Mouse (Mus musculus): ENCODE measurements around the gene Otub2.

The Otub2 gene

DNA sequence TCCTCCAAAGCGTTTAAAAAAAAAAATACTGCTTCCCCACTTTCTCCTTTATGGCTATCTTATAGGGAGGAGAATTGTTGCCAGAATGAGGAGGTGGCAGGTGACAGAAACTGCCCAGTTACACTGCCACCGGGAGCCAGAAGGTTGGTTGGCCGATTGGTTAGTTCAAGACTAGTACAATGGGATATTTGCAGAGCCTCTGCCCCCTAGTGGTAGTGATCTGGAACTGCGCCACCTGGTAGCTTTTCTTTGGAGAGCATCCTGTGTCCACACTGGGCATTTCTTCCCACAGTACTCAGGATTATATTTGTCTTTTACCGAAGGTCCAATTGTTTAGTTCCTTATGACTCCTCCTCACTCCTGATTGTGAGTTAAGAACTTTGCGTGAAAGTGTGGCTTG lies 16.8 kb upstream of the Otub2 start:
- DNase-seq (ENCODE audit: low read depth, low spot score) = peak; percentile 75

DNA sequence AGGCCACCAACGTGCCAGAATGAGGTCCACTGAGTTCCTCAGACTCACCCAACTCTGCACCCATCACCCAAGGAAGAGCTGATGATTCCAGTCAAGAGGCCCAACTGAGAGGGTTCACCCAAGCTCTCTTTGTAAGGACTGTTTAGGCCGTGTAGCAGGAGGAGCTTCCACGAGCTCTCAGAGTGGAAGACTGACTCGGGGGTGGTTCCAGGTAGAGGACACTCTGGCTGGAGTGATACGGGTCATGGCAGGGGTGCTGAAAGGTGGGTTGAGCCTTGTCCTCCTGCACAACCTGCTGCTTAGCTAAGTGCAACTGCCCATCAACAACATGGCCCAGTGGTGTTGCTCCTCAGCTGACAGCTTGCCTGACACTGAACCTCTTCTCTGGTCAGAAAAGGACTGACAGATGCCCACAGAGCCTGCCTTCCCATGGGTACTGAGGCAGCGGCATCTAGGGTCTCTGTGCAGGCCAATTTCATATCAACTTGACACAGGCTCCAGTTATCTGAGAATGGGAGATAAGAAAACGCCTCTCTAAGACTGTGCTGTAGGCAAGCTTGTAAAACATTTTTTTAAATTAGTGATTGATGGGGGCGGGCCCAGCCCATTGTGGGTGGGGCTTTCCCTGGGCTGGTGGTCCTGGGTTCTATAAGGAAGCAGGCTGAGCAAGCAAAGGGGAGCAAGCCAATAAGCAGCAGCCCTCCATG lies 14.8 kb upstream of the Otub2 start:
- DNase-seq (ENCODE audit: low read depth, low spot score) = no peak

DNA sequence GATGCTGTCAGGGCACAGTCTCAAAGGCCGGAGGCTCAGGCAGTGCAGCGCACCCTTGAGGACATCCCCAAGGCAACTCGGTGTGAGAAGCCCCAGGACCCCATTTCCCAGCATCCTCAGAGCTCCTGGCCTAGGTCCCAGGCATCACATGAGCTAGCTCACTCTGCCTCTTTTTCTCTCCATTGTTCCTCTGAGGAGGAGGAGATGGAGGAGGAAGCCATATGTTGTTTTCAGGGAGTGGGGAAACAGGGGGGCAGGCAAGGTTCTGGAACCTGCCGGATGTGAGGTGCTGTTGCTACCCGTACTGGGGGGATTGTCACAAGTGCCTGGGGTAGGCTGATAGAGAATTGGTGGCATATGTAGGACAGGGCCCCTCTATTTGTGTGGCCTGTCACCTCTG lies 12.4 kb upstream of the Otub2 start:
- DNase-seq (ENCODE audit: low read depth, low spot score) = no peak

DNA sequence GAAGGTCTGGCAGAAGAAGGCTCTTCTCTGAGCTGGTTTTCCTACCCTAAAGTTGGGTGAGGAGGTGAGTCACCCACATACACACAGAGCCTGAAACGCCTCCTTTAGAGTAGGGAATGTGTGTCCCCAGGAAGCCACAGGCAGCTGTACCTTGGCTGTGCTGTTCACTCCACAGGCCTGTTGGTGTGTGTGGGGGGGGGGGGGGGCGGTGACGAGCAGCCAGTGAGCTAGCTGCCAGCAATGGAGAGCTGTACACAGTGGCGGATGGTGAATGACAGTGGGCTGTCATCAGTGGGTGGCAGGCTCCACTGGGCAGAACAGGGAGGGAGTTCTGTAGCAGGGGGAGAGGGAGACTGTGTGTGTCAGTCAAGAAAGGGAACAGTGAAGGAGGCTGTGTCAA lies 11.7 kb upstream of the Otub2 start:
- DNase-seq (ENCODE audit: low read depth, low spot score) = no peak

DNA sequence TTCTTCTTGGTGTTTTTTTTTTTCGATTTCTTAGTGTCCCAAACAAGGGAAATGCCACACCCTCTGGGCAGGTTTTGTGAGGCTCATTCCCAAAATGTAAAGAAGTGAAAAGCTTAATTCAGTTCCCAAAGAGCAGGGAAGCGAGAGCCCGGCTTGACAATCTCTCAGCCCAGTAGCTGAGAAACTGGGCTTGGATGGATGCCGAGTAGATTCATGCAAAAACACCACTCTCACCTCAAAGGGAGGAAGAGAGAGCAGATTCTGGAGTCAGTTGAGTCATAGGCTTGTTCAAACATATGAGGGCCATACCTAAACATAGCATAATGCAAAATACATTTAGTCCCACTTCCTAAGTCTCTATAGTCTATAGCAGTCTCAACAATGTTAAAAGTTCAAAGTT lies 8.3 kb upstream of the Otub2 start:
- DNase-seq (ENCODE audit: low read depth, low spot score) = no peak

DNA sequence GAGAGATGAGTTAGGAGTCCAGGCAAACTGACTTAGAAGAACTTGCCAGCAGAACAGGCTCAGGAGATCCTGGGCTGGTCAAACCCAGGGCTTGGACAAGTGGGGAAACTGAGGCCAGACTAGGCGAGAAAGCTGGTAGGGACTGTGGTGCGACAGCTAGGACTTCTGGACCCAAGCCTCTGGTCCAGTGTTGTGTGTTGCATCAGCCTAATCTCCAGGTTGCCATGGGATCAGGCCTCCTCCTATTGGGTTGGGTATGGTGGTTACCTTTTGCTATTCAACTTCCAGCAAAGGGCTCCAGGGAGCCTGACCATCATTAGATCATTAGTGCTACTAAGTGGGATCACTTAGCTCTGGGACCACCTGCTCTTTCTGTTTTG lies 856 bp downstream of the Otub2 start:
- no peak for DNase-seq (ENCODE audit: low read depth, low spot score)

DNA sequence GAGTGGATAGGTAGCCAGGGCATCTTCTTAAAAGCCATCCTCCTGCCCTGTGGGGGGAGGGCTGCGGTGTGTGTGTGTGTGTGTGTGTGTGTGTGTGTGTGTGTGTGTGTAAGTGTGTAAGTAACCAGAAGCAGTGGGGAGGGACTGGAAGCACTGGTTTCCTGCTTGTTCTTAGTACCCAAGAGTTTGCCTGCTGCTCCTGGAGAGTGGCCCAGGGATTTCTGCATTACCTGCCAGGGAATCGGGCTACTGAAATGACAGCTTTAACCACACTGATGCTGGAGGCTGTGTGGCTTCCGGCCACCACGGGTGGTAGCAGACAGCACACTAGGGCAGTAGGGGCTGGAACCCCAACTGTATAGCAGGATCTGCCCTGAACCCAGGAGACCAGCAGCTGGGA lies 1.5 kb downstream of the Otub2 start:
- DNase-seq (ENCODE audit: low read depth, low spot score) = no peak

DNA sequence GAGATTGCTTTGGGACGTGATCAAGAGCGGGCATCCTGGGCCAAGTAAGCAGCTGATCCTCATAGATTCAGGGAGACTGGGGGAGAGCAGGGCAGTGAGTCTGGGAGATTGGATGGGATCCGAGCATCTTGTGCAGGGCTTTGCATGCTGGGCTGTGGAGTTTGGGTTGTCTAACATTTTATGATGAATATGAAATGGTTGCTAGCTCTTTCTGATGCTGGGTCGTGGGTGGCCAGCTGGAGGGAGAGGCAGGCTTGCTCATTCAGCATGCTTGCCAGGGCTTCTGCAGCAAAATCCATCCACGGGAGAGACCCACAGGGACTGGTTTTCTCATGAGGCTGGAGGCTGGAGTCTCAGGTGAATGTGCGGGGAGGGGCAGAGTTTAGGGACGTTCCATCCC lies 2.6 kb downstream of the Otub2 start:
- DNase-seq (ENCODE audit: low read depth, low spot score) = no peak

DNA sequence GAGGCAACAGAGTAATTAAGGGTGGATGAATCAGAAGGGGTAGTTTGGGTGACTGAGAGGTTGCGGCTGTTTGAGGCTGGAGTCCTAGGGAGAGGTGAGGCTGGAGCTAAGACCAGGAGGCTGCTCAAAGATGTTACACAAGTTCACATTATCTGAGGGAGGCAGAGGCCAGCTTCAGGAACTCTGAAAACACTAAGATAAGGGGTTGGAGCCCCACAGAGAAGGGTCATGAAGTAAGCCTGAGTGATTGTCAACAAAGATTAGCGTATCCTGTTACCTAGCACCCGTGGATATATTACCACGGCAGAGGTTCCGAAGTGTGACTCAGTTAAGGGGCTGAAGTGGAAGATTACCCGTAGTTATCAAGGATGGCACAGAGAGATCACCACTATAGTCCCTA lies 5.0 kb downstream of the Otub2 start:
- DNase-seq (ENCODE audit: low read depth, low spot score) = no peak

DNA sequence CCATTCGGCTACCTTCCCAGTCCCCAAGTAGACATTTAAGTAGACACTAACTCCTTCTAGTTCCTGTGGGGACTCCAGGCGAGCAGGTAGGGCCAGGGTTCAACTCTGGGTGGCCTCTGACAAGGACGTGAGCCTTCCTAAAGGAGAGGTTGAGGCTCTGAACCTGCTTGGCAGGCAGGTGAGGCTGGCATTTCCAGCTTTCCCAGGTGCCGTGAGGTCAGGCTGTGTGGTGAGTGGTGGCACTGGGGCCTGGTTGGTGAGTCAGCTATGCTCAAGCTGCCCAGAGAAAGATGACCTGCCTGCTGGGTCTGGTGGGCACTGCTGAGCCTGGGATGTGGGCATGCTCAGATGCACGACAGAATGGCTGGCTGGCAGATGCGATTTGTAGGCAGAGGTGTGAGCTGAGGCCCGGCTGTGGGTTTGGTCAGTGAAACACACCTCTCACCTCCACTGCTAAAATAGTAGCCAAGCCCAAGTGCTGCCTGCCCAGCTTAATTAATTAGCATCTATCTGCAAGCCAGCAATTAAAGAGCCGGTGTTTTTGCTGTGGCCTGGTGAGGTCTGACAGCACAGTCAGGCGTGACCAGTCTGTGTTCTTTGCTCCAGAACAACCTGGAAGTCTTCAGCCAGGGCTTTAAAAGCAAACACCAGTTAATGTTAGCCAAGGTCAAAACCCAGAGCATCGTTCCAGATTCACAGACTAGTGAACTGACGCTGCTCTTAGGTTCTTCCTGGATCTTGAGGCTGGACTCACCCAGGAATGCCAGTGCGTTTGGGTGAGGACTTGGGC lies 7.2 kb downstream of the Otub2 start:
- DNase-seq (ENCODE audit: low read depth, low spot score) = no peak

DNA sequence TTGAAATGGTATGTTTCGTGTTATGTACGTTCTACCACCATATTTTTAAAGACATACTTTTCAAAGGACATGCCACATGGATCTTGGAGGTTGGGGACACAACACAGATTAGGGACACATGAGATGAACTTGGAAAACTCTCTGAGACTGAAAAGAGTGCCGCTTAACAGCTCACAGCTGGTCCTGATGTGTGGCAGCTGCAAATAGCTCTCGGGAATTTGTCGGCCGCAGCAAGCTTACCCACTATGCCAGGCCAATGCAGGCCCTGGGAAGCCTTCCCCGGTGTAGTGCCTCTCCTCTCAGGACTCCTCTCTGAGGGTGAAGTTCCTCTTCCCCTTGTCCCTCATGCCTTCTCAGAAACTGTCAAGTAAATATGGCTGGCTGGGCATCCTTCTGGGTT lies 8.3 kb downstream of the Otub2 start:
- no peak for DNase-seq (ENCODE audit: low read depth, low spot score)

DNA sequence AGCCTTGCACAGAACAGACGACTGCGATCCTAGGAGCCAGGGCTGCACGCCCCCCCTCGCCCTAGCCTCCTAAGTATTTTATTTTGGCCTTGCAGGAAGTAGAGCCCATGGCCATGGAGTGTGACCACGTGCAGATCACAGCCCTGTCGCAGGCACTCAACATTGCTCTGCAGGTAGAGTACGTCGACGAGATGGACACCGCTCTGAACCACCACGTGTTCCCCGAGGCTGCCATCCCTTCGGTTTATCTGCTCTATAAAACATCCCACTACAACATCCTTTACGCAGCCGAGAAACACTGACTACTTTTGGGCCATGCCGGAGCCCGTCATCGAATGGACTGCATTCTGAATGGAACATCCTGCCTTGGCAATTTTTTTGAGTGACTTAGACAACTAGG lies 15.6 kb downstream of the Otub2 start:
- DNase-seq (ENCODE audit: low read depth, low spot score) = no peak

DNA sequence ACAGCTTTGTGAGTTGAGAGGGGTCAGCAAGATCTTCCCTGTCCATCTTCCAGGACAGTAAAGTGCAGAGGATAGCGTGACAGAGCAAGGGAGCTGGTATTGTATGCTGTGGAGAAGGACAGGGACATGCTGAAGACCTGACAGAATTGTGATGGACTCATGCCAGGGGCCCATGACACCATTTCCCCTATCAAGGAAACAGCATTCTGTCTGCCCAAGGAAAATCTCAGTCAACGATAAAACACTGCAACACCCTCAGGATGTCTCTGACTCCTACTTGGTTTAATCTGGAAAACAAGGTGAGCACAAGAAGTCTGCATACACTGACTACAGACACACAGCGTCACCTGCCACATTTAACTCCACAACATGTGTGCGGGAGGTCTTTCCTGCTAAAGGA lies 19.2 kb downstream of the Otub2 start, which contains the start of gene 9330161L09Rik:
Gene 9330161L09Rik (minus strand): TSS at position 101 of the 400 bp plus-strand sequence.
- DNase-seq (ENCODE audit: low read depth, low spot score) = no peak

DNA sequence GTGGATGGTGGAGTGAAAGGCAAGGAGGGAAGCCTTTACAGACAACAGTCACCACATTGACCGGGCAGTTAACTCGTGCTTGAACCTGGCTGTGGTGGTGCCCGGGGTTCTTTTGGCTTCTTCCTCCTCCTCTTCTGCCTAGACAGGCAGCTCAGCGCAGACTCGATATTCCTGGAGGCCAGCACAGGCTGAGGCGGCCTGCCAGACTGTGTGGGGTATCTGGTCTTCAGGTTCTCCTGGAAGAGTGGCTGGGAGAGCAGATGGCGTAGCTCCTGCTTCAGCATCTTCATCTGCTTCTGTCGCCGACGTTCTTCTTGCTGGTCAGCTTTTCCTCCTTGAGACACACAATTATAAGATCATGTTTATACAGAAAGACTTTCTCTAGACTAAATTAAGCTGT lies 19.7 kb downstream of the Otub2 start:
- no peak for DNase-seq (ENCODE audit: low read depth, low spot score)

DNA sequence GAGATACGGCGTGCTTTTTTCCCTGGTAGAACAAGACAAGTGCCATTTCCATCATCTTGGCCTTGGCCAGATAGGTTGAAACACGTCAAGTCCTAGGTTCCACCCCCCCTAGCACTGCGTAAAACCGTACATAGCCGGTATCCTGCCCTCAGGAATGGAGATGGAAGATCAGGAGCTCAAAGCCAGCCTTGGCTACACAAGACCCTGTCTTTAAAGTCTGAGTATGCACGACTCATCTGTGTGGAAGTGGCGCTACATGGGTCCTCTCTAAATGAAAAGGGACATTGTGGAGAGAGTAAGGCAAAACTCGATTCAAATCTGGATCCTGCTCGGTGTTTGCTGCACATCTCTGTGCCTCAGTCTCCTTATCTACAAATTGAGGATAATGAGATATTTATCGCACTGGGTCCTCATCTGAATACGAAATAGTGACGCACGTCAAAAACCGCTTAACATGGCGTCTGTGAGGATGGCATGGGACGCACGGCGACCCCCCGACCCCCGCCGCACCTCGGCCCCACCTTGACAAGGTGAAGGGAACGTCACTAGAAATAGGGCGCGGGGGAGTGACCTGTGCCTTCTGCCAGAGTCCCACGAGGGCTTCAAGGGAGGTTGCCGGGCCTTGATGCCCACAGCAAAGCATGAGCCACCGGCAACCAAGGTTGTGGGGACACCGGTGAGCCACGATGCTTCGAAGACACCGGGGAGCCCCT lies 36.7 kb downstream of the Otub2 start:
- no peak for DNase-seq (ENCODE audit: low read depth, low spot score)

DNA sequence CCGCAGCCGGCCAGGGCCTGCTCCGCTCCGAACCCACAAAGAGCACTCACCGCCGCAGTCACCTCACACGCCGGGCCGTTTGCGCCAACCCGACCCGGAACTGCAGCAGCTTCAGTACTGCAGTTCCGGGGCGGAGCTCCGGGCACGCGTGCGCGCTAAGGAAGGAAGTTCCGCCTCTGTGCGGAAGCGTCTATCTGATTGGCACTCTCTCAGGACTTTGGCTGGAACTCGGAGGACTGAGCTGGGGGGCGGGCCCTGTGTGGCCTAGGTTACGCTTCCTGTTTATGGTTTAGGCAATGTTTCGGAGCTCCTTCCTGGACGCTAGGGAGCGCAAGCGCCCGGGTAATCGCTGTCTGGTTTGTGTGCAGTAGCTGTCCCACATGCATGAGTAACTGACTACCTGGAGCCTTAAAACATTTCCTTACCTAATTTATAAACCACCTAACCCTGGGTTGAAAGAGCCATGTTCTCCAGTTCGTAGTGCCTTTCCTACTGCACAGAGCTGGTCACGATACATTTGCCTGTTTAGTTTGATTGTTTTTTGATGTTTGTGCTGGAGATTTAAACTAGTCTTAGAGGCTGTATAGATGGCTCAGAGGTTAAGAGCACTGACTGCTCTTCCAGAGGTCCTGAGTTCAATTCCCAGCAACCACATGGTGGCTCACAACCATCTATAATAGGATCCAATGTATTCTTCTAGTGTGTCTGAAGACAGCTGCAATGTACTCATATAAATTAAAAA lies 37.4 kb downstream of the Otub2 start, which contains the start of gene Ddx24:
Gene Ddx24 (minus strand): TSS at position 102 of the 742 bp plus-strand sequence.
- DNase-seq (ENCODE audit: low read depth, low spot score) = peak; percentile 99

DNA sequence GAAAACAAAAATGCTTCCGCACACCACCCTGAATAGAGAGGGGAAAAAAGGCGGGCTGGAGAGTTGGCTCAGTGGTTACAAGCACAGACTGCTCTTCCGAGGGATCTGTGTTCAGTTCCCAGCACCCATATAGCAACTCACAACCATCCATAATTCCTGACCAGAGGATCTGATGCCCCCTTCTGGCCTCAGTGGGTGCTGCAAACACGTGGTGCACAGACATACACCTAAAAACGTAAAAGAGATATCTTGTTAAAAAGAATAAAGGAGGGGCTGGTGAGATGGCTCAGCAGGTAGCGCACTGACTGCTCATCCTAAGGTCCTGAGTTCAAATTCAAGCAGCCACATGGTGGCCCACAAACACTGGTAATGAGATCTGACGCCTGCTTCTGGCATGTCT lies 38.2 kb downstream of the Otub2 start:
- DNase-seq (ENCODE audit: low read depth, low spot score) = peak; percentile 43

DNA sequence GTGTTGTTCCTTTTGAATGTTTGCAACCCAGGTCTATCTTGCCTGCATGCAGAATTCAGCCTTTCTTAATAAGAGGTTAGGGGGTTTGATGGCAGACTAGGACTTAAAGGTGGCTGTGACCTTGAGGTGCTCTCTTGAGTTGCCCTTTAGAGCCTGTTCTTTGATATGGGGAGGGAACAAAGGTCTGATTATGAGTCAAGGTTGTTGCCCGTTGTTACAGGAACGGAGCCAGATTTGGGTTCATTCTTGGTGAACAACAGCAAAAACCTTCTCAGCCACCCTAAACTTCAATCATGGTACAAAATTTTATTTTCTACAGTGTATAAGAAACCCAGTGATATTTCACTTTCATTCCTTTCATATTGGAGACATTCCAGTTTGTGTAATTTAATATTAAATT lies 44.9 kb downstream of the Otub2 start:
- DNase-seq (ENCODE audit: low read depth, low spot score) = no peak

DNA sequence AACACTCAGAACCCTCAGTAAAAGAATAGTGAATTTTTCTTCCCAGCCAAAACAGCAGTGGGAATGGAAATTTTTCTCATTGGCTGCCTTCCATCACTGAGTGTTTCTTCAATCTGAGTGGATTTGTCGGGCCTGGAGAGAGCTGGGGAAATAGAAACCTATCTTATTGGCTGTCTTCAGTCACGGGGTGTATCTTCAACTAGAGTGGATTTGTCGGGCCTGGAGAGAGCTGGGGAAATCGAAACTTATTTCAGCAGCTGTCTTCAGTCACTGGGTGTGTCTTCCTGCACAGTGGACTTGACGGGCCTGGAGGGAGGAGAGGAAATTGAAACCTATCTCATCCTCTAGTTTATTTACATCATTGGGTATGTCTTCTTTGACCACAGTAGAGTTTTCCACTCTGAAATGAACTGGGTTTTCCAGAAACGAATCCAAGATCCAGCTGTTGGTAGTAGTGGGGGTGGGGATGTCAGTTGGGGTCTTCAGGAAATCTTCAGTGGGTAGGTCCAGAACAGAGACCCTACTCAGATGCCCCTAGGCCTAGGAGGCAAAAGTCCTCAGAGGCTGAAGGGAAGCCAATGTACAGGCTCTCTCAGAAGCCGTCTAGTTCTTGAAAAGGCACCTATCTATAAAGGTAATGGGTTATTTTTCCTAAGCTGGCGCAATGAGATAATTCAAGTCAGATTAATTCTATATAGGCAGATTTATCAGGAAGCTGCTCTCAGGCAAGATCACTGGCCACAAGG lies 45.7 kb downstream of the Otub2 start, which contains the start of gene Ifi27:
Gene Ifi27 (plus strand): TSS at position 226 of the 746 bp plus-strand sequence.
- DNase-seq (ENCODE audit: low read depth, low spot score) = peak; percentile 6

DNA sequence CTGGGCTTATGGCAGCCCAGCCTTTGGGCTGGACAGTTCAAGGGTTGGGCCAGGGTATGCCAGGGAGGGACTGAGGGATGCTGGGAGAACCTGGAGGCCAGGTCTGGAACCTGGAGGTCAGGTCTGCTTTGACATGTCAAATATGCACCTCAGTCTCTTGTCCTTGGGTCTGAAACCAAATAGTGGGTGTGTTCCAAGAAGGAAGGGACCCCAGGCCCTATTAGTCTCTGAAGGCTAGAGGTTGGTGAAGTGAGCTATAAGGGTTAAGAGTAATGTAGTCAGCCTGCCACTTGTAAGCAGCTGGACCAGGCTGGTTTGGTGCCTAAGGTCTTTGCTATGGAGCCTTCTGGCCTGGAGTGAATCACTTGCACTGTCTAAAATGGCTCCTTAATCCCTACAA lies 46.4 kb downstream of the Otub2 start:
- DNase-seq (ENCODE audit: low read depth, low spot score) = no peak

DNA sequence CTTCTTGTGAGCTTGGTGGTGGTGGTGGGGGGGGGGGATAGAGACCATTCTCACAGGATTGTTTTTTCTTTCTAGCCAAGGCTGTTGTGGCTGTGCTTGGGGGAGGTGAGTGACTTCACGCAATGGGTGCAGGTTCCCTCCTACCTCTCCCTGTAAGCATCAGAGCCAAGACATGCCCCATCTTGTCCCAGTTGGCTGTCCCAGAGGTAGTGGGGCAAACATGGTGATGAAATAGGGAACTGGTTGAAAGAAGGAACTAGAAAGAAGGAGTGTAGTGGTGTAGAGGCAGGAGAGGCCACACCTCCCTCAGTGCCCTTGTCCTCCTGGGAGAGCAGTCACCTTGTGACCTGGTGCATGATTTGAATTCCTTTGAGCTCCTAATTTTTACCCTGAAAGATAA lies 49.1 kb downstream of the Otub2 start:
- DNase-seq (ENCODE audit: low read depth, low spot score) = no peak
